Mouse (Mus musculus): ENCODE measurements at regions not wholly inside any gene's neighbourhood (a gene's known extent, or its start where the extent isn't known, plus 50 kb on each side); places are given as distances from the start of the nearest gene placed in this dataset.

GRCm38 (mm10) chr13:97548527-97548977 is 211.9 kb downstream of the Gm10260 start:
- Histone ChIP-seq H3K9me3 (no peaks in the 10 kb centered on the region), H3K4me3 (no peak overlapping the region), H3K27me3 (ENCODE audit: insufficient read depth, poor library complexity, severe bottlenecking) (no peaks in the 10 kb centered on the region), H3K4me1 (replicated peaks) (peaks cover 26% of the 10 kb centered on the region), H3K36me3 (no peaks in the 10 kb centered on the region), H3K27ac (peak overlapping the region; percentile 36)
- WGBS: 41% methylated on average over 9 of the region's 9 CpGs
- no peak for DNase-seq (ENCODE audit: low spot score)

DNA sequence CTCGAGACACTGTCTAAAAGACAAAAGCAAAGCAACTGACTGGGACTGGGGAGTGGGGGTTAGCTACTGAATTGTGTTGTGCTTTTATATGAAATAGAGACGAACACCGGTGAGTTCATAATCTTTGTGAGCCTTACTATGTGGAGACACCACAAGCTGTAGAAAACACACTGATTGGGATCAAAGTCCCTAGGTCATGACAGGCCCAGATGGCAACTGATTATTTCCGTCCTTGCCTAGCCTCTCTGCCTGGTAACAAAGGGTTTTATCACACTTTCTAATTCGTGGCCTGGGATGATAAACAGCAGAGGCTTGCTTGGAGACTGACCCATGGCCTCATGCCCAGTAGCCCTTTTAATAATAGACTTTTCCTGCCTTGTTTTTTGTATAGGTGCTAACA is 213.5 kb downstream of the Gm10260 start:
- 61% methylated on average over 5 of the region's 5 CpGs for WGBS
- H3K27ac ChIP-seq: peak overlapping the region; percentile 60
- peaks cover 26% of the 10 kb centered on the region for H3K4me1 ChIP-seq (replicated peaks)

DNA sequence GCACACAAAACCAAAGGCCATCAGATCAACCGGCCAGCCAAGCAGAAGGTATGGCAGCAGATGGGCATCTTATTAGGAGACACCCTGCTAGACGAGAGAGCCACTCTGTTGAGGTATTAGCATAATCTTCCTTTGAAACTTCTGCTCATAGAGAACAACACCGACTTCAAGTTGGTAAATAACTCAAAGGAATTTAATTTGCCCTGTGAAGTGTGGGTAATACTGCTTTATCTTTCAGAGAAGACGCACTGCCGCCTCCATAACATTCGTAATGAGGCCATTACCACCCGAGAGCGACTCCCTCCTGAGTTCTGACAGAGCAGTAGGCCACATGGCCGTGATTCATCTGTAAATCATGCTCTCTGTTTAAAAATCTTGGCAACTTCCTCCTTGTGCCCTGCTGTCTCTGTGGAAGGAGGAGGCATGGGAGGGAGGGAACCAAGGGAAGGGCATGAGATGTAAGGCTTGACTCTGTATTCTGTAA is 214.4 kb downstream of the Gm10260 start:
- no peaks in the 10 kb centered on the region for H3K36me3 ChIP-seq
- 81% methylated on average over 9 of the region's 9 CpGs for WGBS

More for the DNA sequence above, 213.5 kb downstream of the Gm10260 start:
- no peak overlapping the region for H3K4me3 ChIP-seq
- no peaks in the 10 kb centered on the region for H3K9me3 ChIP-seq
- no peaks in the 10 kb centered on the region for H3K36me3 ChIP-seq
- no peak for DNase-seq (ENCODE audit: low spot score)
- no peaks in the 10 kb centered on the region for H3K27me3 ChIP-seq (ENCODE audit: insufficient read depth, poor library complexity, severe bottlenecking)

DNA sequence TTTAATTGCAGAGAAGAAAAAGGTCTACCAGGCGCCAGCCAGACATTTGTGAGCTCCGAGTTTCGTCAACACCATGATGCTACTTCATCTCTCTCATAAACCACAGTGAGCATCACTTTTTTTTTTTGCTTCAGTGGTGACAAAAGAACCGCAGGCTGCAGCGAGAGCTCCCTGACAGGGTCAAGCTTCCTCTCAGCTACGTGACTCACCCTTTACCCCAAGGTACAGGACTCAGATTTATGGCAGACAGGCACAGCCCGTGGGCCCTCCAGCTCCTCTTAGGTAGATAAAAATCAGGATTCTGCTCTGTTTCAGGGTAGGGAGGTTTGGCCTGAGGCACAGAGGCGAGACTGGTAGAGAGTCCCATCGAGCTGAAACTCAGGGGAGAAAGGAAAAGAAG is 220.7 kb downstream of the Gm10260 start:
- no peak overlapping the region for H3K4me3 ChIP-seq
- WGBS: 67% methylated on average over 9 of the region's 9 CpGs
- DNase-seq (ENCODE audit: low spot score): no peak
- peak overlapping the region; percentile 53 for H3K27ac ChIP-seq
- no peaks in the 10 kb centered on the region for H3K27me3 ChIP-seq (ENCODE audit: insufficient read depth, poor library complexity, severe bottlenecking)
- H3K9me3 ChIP-seq: no peaks in the 10 kb centered on the region
- H3K36me3 ChIP-seq: no peaks in the 10 kb centered on the region
- H3K4me1 ChIP-seq (replicated peaks): peaks cover 26% of the 10 kb centered on the region

More for the DNA sequence above, 214.4 kb downstream of the Gm10260 start:
- no peak for DNase-seq (ENCODE audit: low spot score)
- Histone ChIP-seq H3K27ac (no peak overlapping the region), H3K4me3 (no peak overlapping the region), H3K9me3 (no peaks in the 10 kb centered on the region), H3K27me3 (ENCODE audit: insufficient read depth, poor library complexity, severe bottlenecking) (no peaks in the 10 kb centered on the region), H3K4me1 (replicated peaks) (peaks cover 26% of the 10 kb centered on the region)

- H3K27ac ChIP-seq: no peak overlapping the region
- no peak for DNase-seq (ENCODE audit: low spot score)
- no peak overlapping the region for H3K4me3 ChIP-seq
- H3K9me3 ChIP-seq: no peaks in the 10 kb centered on the region
- no peaks in the 10 kb centered on the region for H3K36me3 ChIP-seq
- no peaks in the 10 kb centered on the region for H3K27me3 ChIP-seq (ENCODE audit: insufficient read depth, poor library complexity, severe bottlenecking)
- WGBS: 96% methylated on average over 7 of the region's 7 CpGs
- peaks cover 26% of the 10 kb centered on the region for H3K4me1 ChIP-seq (replicated peaks)
These were observed 222.0 kb downstream of the Gm10260 start for GRCm38 (mm10) chr13:97538441-97538840.

GRCm38 (mm10) chr13:97537686-97538085 is 222.7 kb downstream of the Gm10260 start:
- H3K27me3 ChIP-seq (ENCODE audit: insufficient read depth, poor library complexity, severe bottlenecking): no peaks in the 10 kb centered on the region
- WGBS: 79% methylated on average over 7 of the region's 7 CpGs
- no peak for DNase-seq (ENCODE audit: low spot score)

GRCm38 (mm10) chr13:97537206-97537605 is 223.2 kb downstream of the Gm10260 start:
- peaks cover 26% of the 10 kb centered on the region for H3K4me1 ChIP-seq (replicated peaks)
- 80% methylated on average over 11 of the region's 11 CpGs for WGBS

More at GRCm38 (mm10) chr13:97537686-97538085, 222.7 kb downstream of the Gm10260 start:
- H3K4me1 ChIP-seq (replicated peaks): peaks cover 26% of the 10 kb centered on the region
- H3K27ac ChIP-seq: no peak overlapping the region
- H3K9me3 ChIP-seq: no peaks in the 10 kb centered on the region
- no peak overlapping the region for H3K4me3 ChIP-seq
- no peaks in the 10 kb centered on the region for H3K36me3 ChIP-seq

GRCm38 (mm10) chr13:97533896-97534666 is 226.4 kb downstream of the Gm10260 start:
- H3K4me1 ChIP-seq (replicated peaks): peaks cover 25% of the 10 kb centered on the region
- 92% methylated on average over 11 of the region's 11 CpGs for WGBS
- H3K4me3 ChIP-seq: no peak overlapping the region
- H3K27me3 ChIP-seq (ENCODE audit: insufficient read depth, poor library complexity, severe bottlenecking): no peaks in the 10 kb centered on the region
- no peaks in the 10 kb centered on the region for H3K9me3 ChIP-seq
- no peak for DNase-seq (ENCODE audit: low spot score)
- H3K27ac ChIP-seq: no peak overlapping the region
- H3K36me3 ChIP-seq: no peaks in the 10 kb centered on the region

More at GRCm38 (mm10) chr13:97537206-97537605, 223.2 kb downstream of the Gm10260 start:
- H3K27me3 ChIP-seq (ENCODE audit: insufficient read depth, poor library complexity, severe bottlenecking): no peaks in the 10 kb centered on the region
- H3K4me3 ChIP-seq: no peak overlapping the region
- H3K9me3 ChIP-seq: no peaks in the 10 kb centered on the region
- H3K27ac ChIP-seq: no peak overlapping the region
- no peaks in the 10 kb centered on the region for H3K36me3 ChIP-seq
- no peak for DNase-seq (ENCODE audit: low spot score)

GRCm38 (mm10) chr13:97531181-97531580 is 229.3 kb downstream of the Gm10260 start:
- no peak overlapping the region for H3K4me3 ChIP-seq
- H3K36me3 ChIP-seq: no peaks in the 10 kb centered on the region
- no peak for DNase-seq (ENCODE audit: low spot score)
- H3K27me3 ChIP-seq (ENCODE audit: insufficient read depth, poor library complexity, severe bottlenecking): no peaks in the 10 kb centered on the region
- WGBS: 82% methylated on average over 2 of the region's 2 CpGs
- H3K27ac ChIP-seq: no peak overlapping the region; the same call in 1 of the 2 replicates
- peaks cover 9% of the 10 kb centered on the region for H3K4me1 ChIP-seq (replicated peaks)
- H3K9me3 ChIP-seq: no peaks in the 10 kb centered on the region

DNA sequence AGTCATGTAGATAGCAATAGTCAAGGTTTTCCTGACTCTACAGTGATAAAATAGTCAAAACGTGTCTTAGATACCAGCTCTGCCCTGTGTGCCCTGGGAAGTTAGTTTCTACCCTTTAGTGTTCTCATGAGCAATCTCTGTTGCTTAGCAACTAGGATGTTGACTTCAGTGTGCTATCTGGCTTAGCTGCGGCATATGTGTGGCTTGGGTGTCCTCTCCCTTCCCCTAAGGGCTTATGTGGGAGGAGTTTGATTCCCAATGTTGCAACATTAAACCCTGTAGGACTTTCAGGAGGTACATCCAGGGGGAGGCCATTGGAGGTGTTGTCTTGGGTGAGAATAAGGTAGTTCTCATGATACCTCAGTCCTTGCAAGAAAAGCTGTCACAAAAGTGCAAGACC is 229.9 kb downstream of the Gm10260 start:
- Histone ChIP-seq H3K36me3 (no peaks in the 10 kb centered on the region), H3K27me3 (ENCODE audit: insufficient read depth, poor library complexity, severe bottlenecking) (no peaks in the 10 kb centered on the region), H3K9me3 (no peaks in the 10 kb centered on the region), H3K4me1 (replicated peaks) (peaks cover 9% of the 10 kb centered on the region), H3K4me3 (no peak overlapping the region), H3K27ac (no peak overlapping the region)
- no peak for DNase-seq (ENCODE audit: low spot score)
- 52% methylated on average over 2 of the region's 2 CpGs for WGBS

DNA sequence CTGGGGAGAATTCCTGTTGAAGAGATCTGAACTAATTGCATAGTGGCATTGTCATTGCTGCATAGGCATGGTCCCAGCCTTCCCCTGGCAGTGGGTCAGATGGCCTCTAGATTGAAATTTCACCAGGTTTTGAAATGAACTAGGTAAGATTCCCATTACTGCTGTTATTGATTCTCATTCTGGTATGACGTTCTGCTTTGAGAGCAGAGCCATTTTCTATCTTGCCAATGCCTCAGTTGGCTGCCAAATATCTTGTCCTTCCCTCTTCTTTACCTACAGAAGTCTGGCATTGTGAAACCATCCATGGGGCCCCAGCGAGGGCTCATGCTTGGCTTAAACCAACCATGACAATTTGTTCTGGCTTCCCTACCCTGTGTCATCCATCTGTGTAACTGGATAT is 232.5 kb downstream of the Gm10260 start:
- Histone ChIP-seq H3K9me3 (no peaks in the 10 kb centered on the region), H3K27me3 (ENCODE audit: insufficient read depth, poor library complexity, severe bottlenecking) (no peaks in the 10 kb centered on the region), H3K36me3 (no peaks in the 10 kb centered on the region), H3K4me1 (replicated peaks) (peaks cover 28% of the 10 kb centered on the region), H3K27ac (no peak overlapping the region), H3K4me3 (no peak overlapping the region)
- 92% methylated on average over 2 of the region's 2 CpGs for WGBS
- no peak for DNase-seq (ENCODE audit: low spot score)

GRCm38 (mm10) chr13:97524847-97525434 is 235.5 kb downstream of the Gm10260 start:
- 79% methylated on average over 7 of the region's 7 CpGs for WGBS
- no peaks in the 10 kb centered on the region for H3K27me3 ChIP-seq (ENCODE audit: insufficient read depth, poor library complexity, severe bottlenecking)

More at GRCm38 (mm10) chr13:97524847-97525434, 235.5 kb downstream of the Gm10260 start:
- Histone ChIP-seq H3K27ac (peak overlapping the region; percentile 59; the same call in 1 of the 2 replicates), H3K4me3 (no peak overlapping the region), H3K4me1 (replicated peaks) (peaks cover 24% of the 10 kb centered on the region), H3K9me3 (no peaks in the 10 kb centered on the region), H3K36me3 (no peaks in the 10 kb centered on the region)
- DNase-seq (ENCODE audit: low spot score): no peak
